Mouse (Mus musculus) liver, adult 2 months (tissue): Measurements from ENCODE around the gene Dnah8. TPM values are rescaled to one million over a fixed set of nuclear protein-coding genes. Genes with fewer than 3 reads are reported as not detected.

Source experiments
- DNase-seq: peaks from one replicate; pipeline ENCODE4 v3.0.0-alpha.2; 2011; ENCODE audit warnings: low read depth, low spot score; ENCODE audit errors: extremely low read depth
- H3K27ac ChIP-seq: fragments of 200-500 bp; replicated peaks from 2 replicates; pipeline ENCODE4 v1.5.1; 2012; ENCODE audit warnings: low read depth, mild to moderate bottlenecking, control low read depth, inconsistent platforms, low read length; ENCODE audit not compliant: insufficient read depth
- H3K27me3 ChIP-seq: fragments of 200-500 bp; 2 replicates; pipeline ENCODE4 v1.6.1; 2012; ENCODE audit warnings: mild to moderate bottlenecking, moderate library complexity, low read length, inconsistent platforms; ENCODE audit not compliant: control insufficient read depth, insufficient read depth
- H3K36me3 ChIP-seq: fragments of 200-500 bp; 2 replicates; pipeline ENCODE4 v1.6.1; 2012; ENCODE audit warnings: low read length, inconsistent platforms; ENCODE audit not compliant: control insufficient read depth, insufficient read depth
- H3K4me1 ChIP-seq: fragments of 200-500 bp; 2 replicates; pipeline ENCODE4 v1.6.1; 2011; ENCODE audit warnings: low read length; ENCODE audit not compliant: control insufficient read depth, insufficient read depth
- H3K4me3 ChIP-seq: fragments of 200-500 bp; 2 replicates; pipeline ENCODE4 v1.5.1; 2011; ENCODE audit warnings: low read depth, mild to moderate bottlenecking, control low read depth, low read length, moderate library complexity; ENCODE audit not compliant: insufficient read depth
- H3K79me2 ChIP-seq: fragments of 200-500 bp; 2 replicates; pipeline ENCODE4 v1.6.1; 2012; ENCODE audit warnings: inconsistent platforms, mild to moderate bottlenecking, low read length, moderate library complexity; ENCODE audit not compliant: control insufficient read depth, insufficient read depth
- H3K9ac ChIP-seq: fragments of 200-500 bp; 2 replicates; pipeline ENCODE4 v1.6.1; 2012; ENCODE audit warnings: low read depth, mild to moderate bottlenecking, control low read depth, inconsistent platforms, low read length
- CTCF ChIP-seq: fragments of 200-500 bp; IDR thresholded peaks from 2 replicates; pipeline ENCODE4 v1.5.1; 2011; ENCODE audit warnings: low read depth, low read length, control low read depth
- POLR2A ChIP-seq: fragments of 200-500 bp; IDR thresholded peaks from 2 replicates; pipeline ENCODE4 v1.6.1; 2011; ENCODE audit warnings: low read length, control low read depth; ENCODE audit not compliant: insufficient read depth; ENCODE audit errors: extremely low read depth
- WGBS: fragments of 180-500 bp; shearing (Covaris S2); methylation state at CpG from one replicate; pipeline ENCODE4 v1.1.7; 2018; 5-methylcytosine and 5-hydroxymethylcytosine counted together
- polyA plus RNA-seq: library from polyadenylated mRNA; depleted of rRNA; stranded (reverse); fragments of >200 nt; gene quantifications from 2 replicates; pipeline ENCODE4 v1.2.3, GENCODE M21; 2012
- total RNA-seq: library from RNA; depleted of rRNA; stranded (reverse); fragments of >200 nt; gene quantifications from 2 replicates; pipeline ENCODE4 v1.2.3, GENCODE M21; 2014

Dnah8 gene
- total and polyA plus RNA-seq, 2 experiments, result 0.18 to 0.20 TPM

GRCm38 (mm10) chr17:30760307-30760706 is 136.2 kb downstream of the Dnah8 start:
- Histone ChIP-seq H3K36me3 (no peaks in the 10 kb centered on the region), H3K4me3 (no peak overlapping the region), H3K9ac (no peak overlapping the region), H3K27me3 (no peaks in the 10 kb centered on the region), H3K4me1 (no peaks in the 10 kb centered on the region), H3K27ac (no peak overlapping the region), H3K79me2 (no peaks in the 10 kb centered on the region)
- TF ChIP-seq CTCF, result no peak
- no peak for TF ChIP-seq POLR2A
- 97% methylated on average over 4 of the region's 4 CpGs for WGBS
- no peak for DNase-seq

GRCm38 (mm10) chr17:30764276-30764675 is 140.1 kb downstream of the Dnah8 start:
- Histone ChIP-seq H3K9ac (no peak overlapping the region), H3K27me3 (no peaks in the 10 kb centered on the region), H3K27ac (no peak overlapping the region), H3K36me3 (no peaks in the 10 kb centered on the region), H3K79me2 (no peaks in the 10 kb centered on the region), H3K4me1 (no peaks in the 10 kb centered on the region), H3K4me3 (no peak overlapping the region)
- 91% methylated on average over 8 of the region's 8 CpGs for WGBS
- TF ChIP-seq POLR2A (no peak), CTCF (no peak)
- no peak for DNase-seq

- TF ChIP-seq CTCF (no peak), POLR2A (no peak)
- no peaks in the 10 kb centered on the region for H3K4me1 ChIP-seq
- no peak for DNase-seq
- no peak overlapping the region for H3K27ac ChIP-seq
- H3K4me3 ChIP-seq, result no peak overlapping the region
- H3K79me2 ChIP-seq, result no peaks in the 10 kb centered on the region
- H3K27me3 ChIP-seq, result no peaks in the 10 kb centered on the region
- no peak overlapping the region for H3K9ac ChIP-seq
- H3K36me3 ChIP-seq, result no peaks in the 10 kb centered on the region
These were observed 150.3 kb downstream of the Dnah8 start for GRCm38 (mm10) chr17:30774416-30774815.

GRCm38 (mm10) chr17:30775096-30775495 is 150.9 kb downstream of the Dnah8 start:
- no peak for DNase-seq
- no peaks in the 10 kb centered on the region for H3K36me3 ChIP-seq
- H3K27me3 ChIP-seq, result no peaks in the 10 kb centered on the region
- no peak overlapping the region for H3K27ac ChIP-seq
- no peaks in the 10 kb centered on the region for H3K79me2 ChIP-seq
- H3K4me3 ChIP-seq, result no peak overlapping the region
- TF ChIP-seq POLR2A (no peak), CTCF (no peak)
- no peaks in the 10 kb centered on the region for H3K4me1 ChIP-seq
- no peak overlapping the region for H3K9ac ChIP-seq
- 57% methylated on average over 5 of the region's 5 CpGs for WGBS

GRCm38 (mm10) chr17:30781046-30781445 is 156.9 kb downstream of the Dnah8 start:
- no peak overlapping the region for H3K27ac ChIP-seq
- no peaks in the 10 kb centered on the region for H3K36me3 ChIP-seq
- no peak overlapping the region for H3K9ac ChIP-seq
- H3K4me1 ChIP-seq, result no peaks in the 10 kb centered on the region
- TF ChIP-seq POLR2A (no peak), CTCF (no peak)
- 72% methylated on average over 8 of the region's 8 CpGs for WGBS
- H3K79me2 ChIP-seq, result no peaks in the 10 kb centered on the region
- no peaks in the 10 kb centered on the region for H3K27me3 ChIP-seq
- DNase-seq, result no peak
- H3K4me3 ChIP-seq, result no peak overlapping the region

GRCm38 (mm10) chr17:30782286-30782685 is 158.1 kb downstream of the Dnah8 start:
- Histone ChIP-seq H3K9ac (no peak overlapping the region), H3K27me3 (no peaks in the 10 kb centered on the region), H3K4me3 (no peak overlapping the region), H3K79me2 (no peaks in the 10 kb centered on the region), H3K36me3 (no peaks in the 10 kb centered on the region), H3K27ac (no peak overlapping the region), H3K4me1 (no peaks in the 10 kb centered on the region)
- DNase-seq, result no peak
- TF ChIP-seq CTCF, result no peak
- TF ChIP-seq POLR2A, result no peak
- WGBS, result 85% methylated on average over 14 of the region's 14 CpGs
